Mouse (Mus musculus) small intestine, adult 2 months (tissue): Measurements from ENCODE around the gene Foxn3.

Experiments
- CTCF ChIP-seq: fragments of 200-500 bp; IDR thresholded peaks from 2 replicates; pipeline ENCODE4 v1.5.1; 2012; ENCODE audit warnings: low read depth, mild to moderate bottlenecking, control low read depth, inconsistent platforms, low read length, moderate library complexity, mixed read lengths; ENCODE audit not compliant: insufficient replicate concordance, insufficient read length; ENCODE audit errors: extremely low read depth
- POLR2A ChIP-seq: fragments of 200-500 bp; IDR thresholded peaks from 2 replicates; pipeline ENCODE4 v1.6.1; 2012; ENCODE audit warnings: low read depth, mild to moderate bottlenecking, control low read depth, inconsistent platforms, low read length, moderate library complexity

DNA sequence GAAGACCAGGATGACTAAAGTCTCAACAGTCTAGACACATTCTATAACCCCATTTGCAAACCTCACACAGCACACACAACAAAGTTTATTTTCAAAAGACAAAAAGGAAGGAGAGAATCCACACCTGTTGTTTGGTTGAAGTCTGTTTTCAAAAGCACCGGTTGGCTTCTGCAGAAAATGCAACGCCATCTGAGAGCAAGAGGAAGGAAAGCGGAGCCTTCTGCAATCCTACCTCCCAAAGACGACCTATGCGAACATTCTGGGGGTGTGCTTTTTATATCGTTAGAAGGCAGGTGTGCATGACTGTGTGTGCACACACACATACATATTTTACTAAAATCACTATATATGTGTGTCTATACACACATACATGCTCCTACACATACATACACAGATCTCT, 397.3 kb downstream of the Foxn3 start:
- TF ChIP-seq CTCF (no peak), POLR2A (no peak)
